Mouse (Mus musculus): Measurements from ENCODE around the gene Skor1. TPM values are rescaled to one million over a fixed set of nuclear protein-coding genes. Genes with fewer than 3 reads are reported as not detected.

Skor1 gene
- polyA plus RNA-seq, 1 experiment from 2014 or later: not detected

DNA sequence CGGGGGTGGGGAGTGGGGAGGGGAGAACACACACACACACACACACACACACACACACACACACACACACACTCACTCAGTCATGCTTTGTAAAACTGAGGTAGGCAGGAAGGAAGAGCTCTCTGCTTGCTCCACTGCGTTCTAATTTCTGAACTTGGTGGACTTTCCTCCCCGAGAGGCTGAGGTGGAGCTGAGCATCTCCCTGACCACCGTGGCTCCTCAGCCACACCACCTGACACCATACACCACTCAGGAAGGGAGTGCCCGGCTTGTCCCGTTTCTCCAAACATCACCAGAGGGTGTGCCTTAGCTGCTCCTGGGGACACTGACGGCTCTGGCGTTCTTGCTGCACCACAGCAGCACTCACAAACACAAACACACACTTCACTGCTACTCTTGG is 29.5 kb upstream of the Skor1 start:
- H3K27me3 ChIP-seq (replicated peaks): no peaks in the 10 kb centered on the region
- no peak overlapping the region for H3K4me2 ChIP-seq (replicated peaks)
- H3K9ac ChIP-seq: no peak overlapping the region
- no peaks in the 10 kb centered on the region for H3K36me3 ChIP-seq
- 72% methylated on average over 8 of the region's 8 CpGs for WGBS
- H3K4me3 ChIP-seq (replicated peaks): no peak overlapping the region
- ATAC-seq: no peak
- no peaks in the 10 kb centered on the region for H3K4me1 ChIP-seq (replicated peaks)
- no peak overlapping the region for H3K27ac ChIP-seq
- H3K9me3 ChIP-seq: no peaks in the 10 kb centered on the region

DNA sequence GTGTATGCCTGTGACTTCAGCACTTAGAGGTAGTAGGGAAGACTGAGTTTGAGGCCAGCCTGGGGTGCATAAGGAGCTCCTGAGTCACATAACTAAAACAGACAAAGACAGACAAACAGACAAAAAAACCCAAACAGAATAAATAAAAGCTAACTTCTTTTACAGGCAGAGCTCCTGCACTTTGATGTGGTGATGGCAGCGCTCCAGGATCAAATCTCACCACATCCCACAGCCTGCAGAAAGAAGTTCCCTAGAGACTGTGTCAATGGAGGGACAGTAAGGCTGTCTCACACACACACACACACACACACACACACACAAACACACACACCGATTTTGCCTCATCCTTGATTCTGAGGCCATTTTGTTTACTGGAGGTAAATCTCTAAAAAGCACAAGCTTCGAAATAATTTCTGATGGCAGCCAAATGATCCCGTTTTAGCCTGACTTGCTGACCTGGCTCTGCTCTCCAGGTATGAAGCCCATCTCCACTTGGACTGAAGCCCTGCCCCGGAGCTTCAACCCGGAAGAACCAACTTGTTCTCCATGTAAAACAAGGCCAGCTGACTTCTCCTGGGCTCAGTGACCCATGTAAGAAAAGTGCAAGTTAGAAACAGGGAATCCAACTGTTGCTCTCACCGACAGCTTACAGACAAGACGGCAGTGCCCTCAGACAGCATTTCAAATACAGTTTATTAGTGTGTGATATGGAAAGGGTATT is 25.4 kb upstream of the Skor1 start:
- no peak for ATAC-seq
- Histone ChIP-seq H3K4me1 (replicated peaks) (no peaks in the 10 kb centered on the region), H3K9ac (no peak overlapping the region), H3K4me2 (replicated peaks) (no peak overlapping the region), H3K36me3 (no peaks in the 10 kb centered on the region), H3K27ac (no peak overlapping the region), H3K27me3 (replicated peaks) (no peaks in the 10 kb centered on the region), H3K9me3 (no peaks in the 10 kb centered on the region), H3K4me3 (replicated peaks) (no peak overlapping the region)
- WGBS: 90% methylated on average over 8 of the region's 8 CpGs

- no peaks in the 10 kb centered on the region for H3K27me3 ChIP-seq (replicated peaks)
- H3K4me3 ChIP-seq (replicated peaks): no peak overlapping the region
- H3K36me3 ChIP-seq: no peaks in the 10 kb centered on the region
- WGBS: 47% methylated on average over 2 of the region's 2 CpGs
- H3K9me3 ChIP-seq: no peaks in the 10 kb centered on the region
- no peak overlapping the region for H3K27ac ChIP-seq
- no peaks in the 10 kb centered on the region for H3K4me1 ChIP-seq (replicated peaks)
- no peak for ATAC-seq
- H3K9ac ChIP-seq: no peak overlapping the region
- no peak overlapping the region for H3K4me2 ChIP-seq (replicated peaks)
These were observed 23.2 kb upstream of the Skor1 start for GRCm38 (mm10) chr9:63171951-63172350.

DNA sequence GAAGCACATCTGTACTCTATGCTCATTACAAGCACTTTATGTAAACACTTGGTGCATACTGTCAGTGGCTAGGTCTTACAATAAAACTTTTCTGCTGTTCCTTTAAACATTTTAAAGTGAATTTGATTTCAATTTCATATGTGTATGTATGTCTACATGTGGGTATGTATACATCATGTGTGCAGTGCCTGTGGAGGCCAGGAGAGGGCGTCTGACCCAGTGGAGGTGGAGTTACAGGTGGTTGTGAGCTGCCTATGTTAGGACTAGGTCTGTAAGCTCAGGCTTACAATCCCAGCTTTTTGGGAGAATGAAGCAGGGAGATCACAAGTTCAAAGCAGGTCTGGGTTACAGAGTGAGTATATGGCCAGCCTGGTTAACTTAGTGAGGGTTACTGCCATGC is 20.4 kb upstream of the Skor1 start:
- no peak overlapping the region for H3K4me2 ChIP-seq (replicated peaks)
- H3K4me1 ChIP-seq (replicated peaks): no peaks in the 10 kb centered on the region
- ATAC-seq: no peak
- no peaks in the 10 kb centered on the region for H3K9me3 ChIP-seq
- H3K27me3 ChIP-seq (replicated peaks): no peaks in the 10 kb centered on the region
- H3K27ac ChIP-seq: no peak overlapping the region
- H3K4me3 ChIP-seq (replicated peaks): no peak overlapping the region
- no peak overlapping the region for H3K9ac ChIP-seq
- H3K36me3 ChIP-seq: no peaks in the 10 kb centered on the region
- WGBS: 87% methylated on average over 1 of the region's 1 CpGs

DNA sequence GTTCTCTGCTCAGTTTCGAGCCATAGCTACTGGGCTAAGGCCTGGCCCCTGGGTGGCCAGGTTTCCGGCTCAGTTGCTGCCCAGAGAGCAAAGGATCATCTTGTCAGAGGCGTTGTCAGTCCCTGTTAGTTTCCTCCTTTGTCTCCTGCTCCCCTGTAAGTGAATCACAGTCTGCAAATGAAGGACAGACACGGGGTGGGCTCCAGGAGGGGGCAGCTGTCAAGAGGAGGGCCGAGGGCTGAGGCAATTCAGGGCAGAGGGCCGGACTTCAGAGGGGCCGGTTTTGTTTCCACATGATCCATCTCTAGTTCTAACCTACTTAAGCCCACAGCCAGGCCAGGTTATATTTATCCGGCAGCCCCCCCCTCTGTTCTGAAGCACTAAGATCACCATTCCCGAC is 16.3 kb upstream of the Skor1 start:
- Histone ChIP-seq H3K4me3 (replicated peaks) (no peak overlapping the region), H3K9ac (no peak overlapping the region), H3K9me3 (no peaks in the 10 kb centered on the region), H3K4me1 (replicated peaks) (no peaks in the 10 kb centered on the region), H3K36me3 (no peaks in the 10 kb centered on the region), H3K27ac (no peak overlapping the region), H3K27me3 (replicated peaks) (no peaks in the 10 kb centered on the region), H3K4me2 (replicated peaks) (no peak overlapping the region)
- no peak for ATAC-seq
- WGBS: 49% methylated on average over 9 of the region's 9 CpGs

DNA sequence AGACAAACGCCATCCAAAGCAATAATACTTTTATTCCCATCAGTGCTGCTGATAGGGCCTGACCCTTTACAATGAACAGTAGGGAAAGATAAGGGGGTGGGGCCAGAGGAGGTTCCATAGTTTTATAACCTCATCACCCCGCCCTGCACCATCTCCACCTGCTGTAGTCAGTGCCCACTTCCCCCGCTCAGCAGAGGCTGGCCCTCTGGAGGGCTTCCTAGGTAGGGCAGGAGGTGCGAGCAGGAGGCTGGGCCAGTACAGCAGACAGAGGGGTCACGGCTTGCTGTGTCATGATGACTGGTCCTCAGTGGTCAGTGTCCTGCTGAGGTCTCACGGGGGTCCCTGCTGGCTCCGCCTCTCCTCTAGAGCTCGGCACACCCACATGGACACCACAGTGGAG is 15.0 kb upstream of the Skor1 start:
- WGBS: 66% methylated on average over 8 of the region's 8 CpGs
- Histone ChIP-seq H3K27me3 (replicated peaks) (no peaks in the 10 kb centered on the region), H3K4me3 (replicated peaks) (no peak overlapping the region), H3K4me2 (replicated peaks) (no peak overlapping the region), H3K9me3 (no peaks in the 10 kb centered on the region), H3K9ac (no peak overlapping the region), H3K27ac (no peak overlapping the region), H3K4me1 (replicated peaks) (no peaks in the 10 kb centered on the region), H3K36me3 (no peaks in the 10 kb centered on the region)
- ATAC-seq: peak; percentile 61

- Histone ChIP-seq H3K4me1 (replicated peaks) (peaks cover 19% of the 10 kb centered on the region), H3K4me2 (replicated peaks) (no peak overlapping the region), H3K9ac (no peak overlapping the region), H3K36me3 (no peaks in the 10 kb centered on the region), H3K27ac (no peak overlapping the region), H3K4me3 (replicated peaks) (no peak overlapping the region), H3K9me3 (no peaks in the 10 kb centered on the region), H3K27me3 (replicated peaks) (peaks cover 69% of the 10 kb centered on the region)
- ATAC-seq: no peak
- WGBS: 33% methylated on average over 14 of the region's 14 CpGs
These were observed 3.2 kb upstream of the Skor1 start for GRCm38 (mm10) chr9:63151949-63152348.

DNA sequence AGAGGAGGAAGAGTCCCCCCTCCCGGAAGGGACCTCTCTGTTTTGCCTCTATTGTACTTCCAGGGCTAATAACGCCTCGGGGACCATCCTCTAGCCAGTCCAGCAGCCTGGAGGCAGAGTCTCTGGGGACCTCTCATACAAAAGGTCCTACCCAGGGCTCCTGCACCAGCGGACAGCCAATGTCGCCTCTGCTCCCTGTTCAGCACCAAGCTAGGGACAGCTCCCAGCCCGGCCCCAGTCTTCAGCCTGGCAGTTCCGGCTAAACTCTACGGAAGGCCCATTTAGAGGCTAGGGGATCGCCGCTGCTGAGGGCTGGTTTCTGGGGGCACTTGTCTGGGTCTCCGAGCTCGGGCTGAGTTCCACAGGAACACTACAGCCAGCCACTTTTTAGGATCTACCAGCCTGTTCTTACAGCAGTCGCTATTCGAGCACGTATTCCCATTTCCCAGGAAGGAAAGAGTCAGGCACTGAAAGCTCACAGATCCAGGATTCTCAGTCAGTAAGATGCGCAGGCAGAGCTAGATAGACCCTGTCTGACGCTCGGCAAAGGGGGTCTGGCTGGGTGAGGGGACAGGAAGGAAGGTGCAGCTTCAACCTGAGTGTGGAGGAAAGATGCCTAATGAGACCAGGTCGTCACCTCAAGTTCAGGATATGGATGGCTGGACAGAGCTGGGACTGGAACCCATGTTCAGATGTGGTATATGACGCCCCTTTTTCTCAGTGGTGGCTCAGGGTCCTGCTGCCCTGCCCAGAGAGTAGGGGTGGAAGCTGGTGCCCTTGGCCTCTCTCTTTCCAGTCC is 2.5 kb upstream of the Skor1 start:
- WGBS: 3% methylated on average over 20 of the region's 20 CpGs
- peak; percentile 54; the same call in 1 of the 2 replicates for ATAC-seq
- no peaks in the 10 kb centered on the region for H3K9me3 ChIP-seq
- peaks cover 26% of the 10 kb centered on the region for H3K4me1 ChIP-seq (replicated peaks)
- H3K4me3 ChIP-seq (replicated peaks): no peak overlapping the region; the same call in 1 of the 2 replicates
- peaks cover 76% of the 10 kb centered on the region for H3K27me3 ChIP-seq (replicated peaks)
- no peak overlapping the region for H3K27ac ChIP-seq
- H3K36me3 ChIP-seq: no peaks in the 10 kb centered on the region
- H3K4me2 ChIP-seq (replicated peaks): 0 out of 2 replicates have a peak overlapping the region, but pooled peaks have one; percentile 29
- no peak overlapping the region for H3K9ac ChIP-seq

- no peaks in the 10 kb centered on the region for H3K36me3 ChIP-seq
- no peak overlapping the region for H3K4me2 ChIP-seq (replicated peaks)
- no peak overlapping the region for H3K27ac ChIP-seq
- H3K9ac ChIP-seq: no peak overlapping the region
- H3K27me3 ChIP-seq (replicated peaks): peaks cover 86% of the 10 kb centered on the region
- peaks cover 36% of the 10 kb centered on the region for H3K4me1 ChIP-seq (replicated peaks)
- no peak overlapping the region for H3K4me3 ChIP-seq (replicated peaks)
- H3K9me3 ChIP-seq: no peaks in the 10 kb centered on the region
- ATAC-seq: no peak
- 2% methylated on average over 27 of the region's 27 CpGs for WGBS
These were observed 1.5 kb upstream of the Skor1 start for GRCm38 (mm10) chr9:63150086-63150800.

- no peaks in the 10 kb centered on the region for H3K9me3 ChIP-seq
- peaks cover 45% of the 10 kb centered on the region for H3K4me1 ChIP-seq (replicated peaks)
- ATAC-seq: no peak
- peak overlapping the region; percentile 42 for H3K4me3 ChIP-seq (replicated peaks)
- peaks cover 94% of the 10 kb centered on the region for H3K27me3 ChIP-seq (replicated peaks)
- peak overlapping the region; percentile 74 for H3K4me2 ChIP-seq (replicated peaks)
- no peak overlapping the region for H3K27ac ChIP-seq
- no peaks in the 10 kb centered on the region for H3K36me3 ChIP-seq
- WGBS: 2% methylated on average over 20 of the region's 20 CpGs
- no peak overlapping the region for H3K9ac ChIP-seq
These were observed 608 bp upstream of the Skor1 start for GRCm38 (mm10) chr9:63149372-63149766.

DNA sequence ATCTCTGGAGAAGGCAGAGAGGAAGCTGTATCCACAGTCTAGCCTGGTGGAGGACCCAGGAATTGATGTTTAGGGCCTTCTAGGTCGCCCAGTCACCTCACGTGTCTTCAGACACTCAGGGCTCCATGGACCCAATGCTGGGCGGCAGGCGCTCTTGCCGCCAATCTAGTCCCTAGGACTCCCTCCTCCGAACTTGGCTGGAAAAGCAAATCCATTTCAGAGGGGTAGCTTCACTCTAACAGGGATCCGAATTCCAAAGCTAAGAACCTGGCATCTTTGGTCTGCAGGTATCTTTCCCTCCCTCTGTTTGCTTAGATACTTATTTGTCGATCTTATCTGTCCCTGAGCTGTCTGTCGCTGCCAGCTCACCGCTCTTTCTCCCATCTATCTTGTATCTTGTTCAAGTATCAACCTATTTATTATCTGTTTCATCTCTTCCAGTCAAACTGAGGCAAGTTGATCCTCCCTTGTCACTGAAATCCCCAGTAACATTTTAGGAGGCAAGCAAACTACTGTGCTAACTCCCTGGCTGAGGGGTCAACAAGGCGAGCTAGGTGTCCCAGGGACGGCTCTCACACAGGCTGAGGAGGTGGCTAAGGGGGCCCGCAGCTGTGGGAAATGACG is 863 bp downstream of the Skor1 start:
- Histone ChIP-seq H3K27me3 (replicated peaks) (peaks cover 100% of the 10 kb centered on the region), H3K4me3 (replicated peaks) (0 out of 2 replicates have a peak overlapping the region, but pooled peaks have one; percentile 42), H3K9ac (no peak overlapping the region), H3K27ac (no peak overlapping the region), H3K4me1 (replicated peaks) (peaks cover 56% of the 10 kb centered on the region), H3K9me3 (no peaks in the 10 kb centered on the region), H3K36me3 (no peaks in the 10 kb centered on the region), H3K4me2 (replicated peaks) (peak overlapping the region; percentile 74)
- no peak for ATAC-seq
- 2% methylated on average over 14 of the region's 14 CpGs for WGBS

DNA sequence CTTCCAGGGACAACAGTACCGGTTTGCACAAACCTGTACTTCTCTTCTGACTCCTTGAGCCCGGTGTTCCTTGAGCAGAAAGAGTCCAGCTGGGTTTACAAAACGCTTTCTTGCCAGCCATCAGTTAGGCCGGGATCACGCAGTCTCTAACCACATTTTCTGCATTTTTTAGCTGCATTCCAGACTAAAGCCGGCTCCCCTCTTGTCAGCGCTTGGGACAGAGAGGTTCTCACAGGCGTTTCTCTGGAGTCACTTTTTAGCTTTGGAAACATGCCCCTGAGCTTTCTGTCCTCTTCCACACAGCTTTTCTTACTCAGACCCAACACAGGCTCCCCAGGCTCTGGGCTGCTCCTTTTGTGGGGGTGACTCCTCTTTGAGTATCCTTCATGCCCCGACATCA is 1.5 kb downstream of the Skor1 start:
- peaks cover 61% of the 10 kb centered on the region for H3K4me1 ChIP-seq (replicated peaks)
- under 1% methylated on average over 9 of the region's 9 CpGs for WGBS
- peak overlapping the region; percentile 50; the same call in 1 of the 2 replicates for H3K4me2 ChIP-seq (replicated peaks)

More for the DNA sequence above, 1.5 kb downstream of the Skor1 start:
- ATAC-seq: no peak
- Histone ChIP-seq H3K27me3 (replicated peaks) (peaks cover 100% of the 10 kb centered on the region), H3K9me3 (no peaks in the 10 kb centered on the region), H3K27ac (no peak overlapping the region), H3K9ac (no peak overlapping the region), H3K36me3 (no peaks in the 10 kb centered on the region), H3K4me3 (replicated peaks) (no peak overlapping the region)
